Mouse (Mus musculus): ENCODE measurements around the gene Ptprq. TPM values are rescaled to one million over a fixed set of nuclear protein-coding genes. Genes with fewer than 3 reads are reported as not detected.

Ptprq gene
- total RNA-seq, 2 experiments from 2014 or later: 0.22 to 1.4 TPM

GRCm38 (mm10) chr10:107492867-107493579, 226.8 kb downstream of the Ptprq start:
- no peak for DNase-seq (ENCODE audit: low spot score in 2 of 2)

GRCm38 (mm10) chr10:107488654-107489315, 231.1 kb downstream of the Ptprq start:
- no peak for DNase-seq (ENCODE audit: low spot score in 2 of 2)

- DNase-seq (ENCODE audit: low spot score in 2 of 2): no peak
These were observed 233.1 kb downstream of the Ptprq start for GRCm38 (mm10) chr10:107486770-107487169.

GRCm38 (mm10) chr10:107485870-107486269, 234.0 kb downstream of the Ptprq start, which contains the start of gene Myf5:
Gene Myf5 (minus strand): TSS chr10:107486134.
- no peak for DNase-seq (ENCODE audit: low spot score in 2 of 2)

GRCm38 (mm10) chr10:107484050-107484449, 235.8 kb downstream of the Ptprq start:
- DNase-seq (ENCODE audit: low spot score in 2 of 2): no peak

- no peak for DNase-seq (ENCODE audit: low spot score in 2 of 2)
These were observed 246.4 kb downstream of the Ptprq start for GRCm38 (mm10) chr10:107473497-107473896.

GRCm38 (mm10) chr10:107471712-107472111, 248.1 kb downstream of the Ptprq start:
- no peak for DNase-seq (ENCODE audit: low spot score in 2 of 2)

GRCm38 (mm10) chr10:107467819-107468218, 252.0 kb downstream of the Ptprq start:
- no peak for DNase-seq (ENCODE audit: low spot score in 2 of 2)

Small RNA genes lying within 50 kb of the gene (microRNA-seq; reads per million reads assigned to microRNA genes)
- 0 reads per million in 2 experiments for gene Gm44403 (ENCODE audit: borderline number of aligned reads in 2 of 2)

Other genes with a start within 250 kb of the Ptprq start
- gene Myf5, start 233.9 kb downstream of the Ptprq start, total RNA-seq (2021): not detected
- gene Myf6, start 225.3 kb downstream of the Ptprq start, total RNA-seq (2021): not detected
- gene Otogl, start 192.1 kb upstream of the Ptprq start, total RNA-seq (2021): under 1 TPM; 0.23 to 0.45 TPM